Mouse (Mus musculus) thymus, postnatal 0 days (tissue): ENCODE measurements around the gene Pea15a. TPM values are rescaled to one million over a fixed set of nuclear protein-coding genes. Genes with fewer than 3 reads are reported as not detected.

Experiments used
- DNase-seq: peaks from one replicate; pipeline ENCODE4 v3.0.0-alpha.2; 2015; ENCODE audit warnings: low spot score
- polyA plus RNA-seq: library from polyadenylated mRNA; unstranded; fragments of >200 nt; fragmentation: Nextera tagmentation; extraction: Ambion mirVana; gene quantifications from 2 replicates; pipeline ENCODE4 v1.2.1, GENCODE M21; 2015

Pea15a gene
- polyA plus RNA-seq, 1 experiment from 2014 or later = 31.1 TPM

DNA sequence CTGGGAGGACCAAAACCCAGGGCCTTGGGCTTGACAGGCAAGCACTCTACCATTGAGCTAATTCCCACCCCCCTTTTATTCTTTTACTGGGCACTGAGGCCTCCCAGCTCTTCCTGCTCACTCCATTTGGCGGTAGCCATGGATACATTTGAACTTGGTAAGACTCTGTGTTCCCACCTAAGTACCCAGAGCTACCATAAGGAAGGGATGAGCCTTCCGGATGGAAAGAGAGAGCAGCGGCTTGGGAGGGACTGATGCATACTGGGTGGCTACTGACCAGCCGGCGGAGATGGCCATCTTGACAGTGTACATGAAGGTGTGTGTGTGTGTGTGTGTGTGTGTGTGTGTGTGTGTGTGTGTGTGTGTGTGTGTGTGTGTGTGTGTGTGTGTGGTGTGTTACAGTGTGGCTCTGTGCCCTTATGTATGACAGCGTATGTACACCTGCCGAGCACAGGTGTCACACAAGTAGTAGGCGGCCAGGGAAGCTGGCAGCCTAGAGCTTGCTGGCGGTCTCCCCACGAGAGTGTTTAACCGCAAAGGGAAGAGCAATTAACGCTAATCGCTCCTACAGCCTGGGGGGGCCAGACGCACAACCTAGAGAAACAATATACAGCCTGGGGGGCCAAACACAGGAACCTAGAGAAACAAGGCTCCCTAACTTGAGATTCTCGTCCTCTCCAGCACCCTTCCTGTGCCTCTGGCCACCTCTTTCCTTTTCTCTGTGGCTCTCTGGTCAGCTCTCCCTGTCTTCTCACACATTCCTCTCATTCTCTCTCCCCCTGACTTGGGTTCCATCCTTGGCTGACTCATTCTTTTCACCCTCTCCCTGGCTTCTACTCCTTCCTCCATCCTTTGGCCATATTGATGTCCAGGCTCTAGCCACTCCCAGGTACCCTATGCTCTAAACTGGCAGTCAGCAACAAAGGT lies 1.5 kb downstream of the Pea15a start:
- no peak for DNase-seq

DNA sequence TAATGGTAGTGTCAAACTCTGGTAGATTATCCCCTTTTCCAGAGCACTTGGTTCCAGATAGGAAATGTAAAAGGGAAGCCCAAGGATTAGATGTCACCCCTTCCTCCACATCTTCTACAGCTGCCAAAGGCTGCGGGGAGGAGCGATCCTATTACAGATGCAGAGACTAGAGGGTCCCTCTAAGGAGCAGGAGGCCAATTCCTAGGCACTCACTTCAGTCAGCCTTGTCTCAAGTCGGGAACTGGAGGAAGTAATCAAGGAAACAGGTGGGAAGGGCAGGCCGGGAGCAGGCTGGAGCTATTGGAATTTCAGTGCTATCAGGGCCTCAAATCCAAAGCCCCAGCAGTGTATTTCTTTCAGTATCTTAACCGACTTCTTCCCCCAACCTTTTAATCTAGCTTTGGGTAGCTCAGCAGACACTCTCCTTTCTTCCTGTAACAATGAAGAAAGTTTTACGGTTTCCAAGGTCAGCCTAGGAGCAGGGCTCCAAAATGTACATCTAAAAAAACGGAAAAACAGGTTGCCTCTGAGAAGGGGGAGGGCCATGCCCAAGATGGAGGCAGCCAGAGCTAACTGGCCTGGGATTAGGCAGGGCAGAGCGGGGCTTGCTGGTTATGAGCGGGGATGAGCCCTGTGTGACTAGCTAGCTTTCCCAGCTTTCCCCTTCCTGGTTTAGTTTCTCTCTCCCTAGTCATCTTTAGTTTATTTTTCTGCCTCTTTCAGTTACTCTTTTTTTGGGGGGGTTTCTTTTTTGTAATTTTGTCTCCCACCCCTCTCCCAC lies 2.4 kb downstream of the Pea15a start:
- DNase-seq = no peak

DNA sequence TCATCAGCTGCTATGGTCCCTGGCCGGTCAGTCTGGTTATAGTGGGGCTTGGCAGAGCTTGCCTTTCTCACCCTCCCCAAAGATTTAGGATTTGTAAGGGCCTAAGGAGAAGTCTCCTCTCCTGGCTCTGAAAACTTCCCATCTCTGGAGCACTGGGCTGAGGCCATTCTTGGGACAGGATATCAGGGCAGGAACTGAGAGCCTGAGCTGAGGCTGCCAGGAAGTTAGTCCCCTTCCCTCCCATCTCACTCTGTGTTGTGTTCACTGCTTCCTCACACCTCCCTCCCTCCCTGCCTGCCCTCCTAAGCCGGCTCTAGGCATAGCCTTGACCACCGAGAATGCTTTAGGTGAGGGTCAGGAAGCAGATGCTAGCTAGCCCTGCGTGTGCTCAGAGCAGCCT lies 3.0 kb downstream of the Pea15a start:
- no peak for DNase-seq

DNA sequence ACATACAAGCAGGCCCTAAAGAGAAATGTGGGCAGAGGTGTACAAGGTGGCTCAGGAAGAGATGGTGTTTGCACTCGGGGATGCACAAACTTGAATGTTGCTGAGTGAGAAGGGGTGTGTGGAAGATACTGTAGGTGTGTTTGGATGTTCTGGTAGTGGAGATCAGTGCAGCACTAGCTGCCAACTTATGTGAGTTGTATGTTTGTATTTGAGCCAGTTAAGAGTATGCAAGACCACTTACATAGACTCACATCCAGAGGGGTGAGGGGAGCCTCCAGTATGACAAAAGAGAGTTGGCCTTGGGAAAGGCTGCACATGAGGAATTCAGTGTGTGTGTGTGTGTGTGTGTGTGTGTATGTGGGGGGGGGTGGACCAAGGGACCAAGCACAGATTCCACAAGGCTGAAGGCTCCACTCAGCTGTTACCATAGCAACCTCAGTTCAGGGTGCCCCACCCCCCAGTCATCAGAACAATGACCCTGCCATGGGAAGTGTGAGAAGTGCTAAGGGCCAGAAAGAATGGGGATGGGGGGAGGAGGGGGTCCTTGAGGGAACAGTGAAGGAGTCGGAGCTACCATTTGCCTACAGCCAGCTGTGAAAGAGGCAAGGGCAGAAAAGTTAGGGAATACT lies 3.6 kb downstream of the Pea15a start:
- DNase-seq = no peak

DNA sequence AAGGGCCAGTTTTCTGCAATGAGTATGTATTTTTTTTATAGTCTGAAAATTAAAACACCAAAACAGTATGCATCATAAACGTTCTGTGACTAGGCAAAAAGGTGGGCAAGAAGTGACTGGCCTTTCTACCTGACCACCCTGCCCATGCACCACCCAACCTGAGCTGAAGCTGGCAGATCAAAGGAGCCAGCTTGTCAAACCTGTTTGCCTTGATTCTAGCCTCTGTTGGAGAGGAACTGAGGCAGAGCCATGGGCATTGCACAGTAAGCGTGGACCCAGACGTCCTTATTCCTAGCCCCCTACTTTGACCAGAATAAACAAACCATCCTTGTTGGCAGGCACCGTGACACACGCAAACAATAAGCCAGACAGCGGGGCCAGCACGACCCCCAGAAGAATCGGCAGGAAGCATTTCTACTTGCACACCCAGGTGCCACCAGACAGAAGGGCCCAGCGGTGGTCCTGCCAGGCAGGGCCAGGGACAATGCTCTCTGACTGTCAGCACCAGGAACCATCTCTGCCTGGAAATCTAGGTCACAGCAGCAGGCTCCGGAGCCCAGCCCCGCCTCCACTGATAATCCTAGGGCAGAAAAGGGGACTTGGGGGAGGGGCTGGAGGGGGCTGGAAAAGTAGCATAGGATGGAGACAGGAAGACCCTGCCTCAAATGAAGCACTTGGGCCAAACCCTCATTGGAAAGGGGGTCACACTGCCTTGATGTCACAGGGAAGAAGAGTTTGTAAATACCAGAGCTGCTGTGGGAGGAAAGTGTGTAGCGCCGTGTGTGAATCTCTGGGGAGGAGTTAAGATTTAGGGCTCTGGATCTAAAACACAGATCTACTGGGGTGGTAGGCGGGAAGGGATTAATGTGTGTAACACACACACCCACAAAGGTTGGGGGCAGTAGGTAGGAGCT lies 4.4 kb downstream of the Pea15a start:
- DNase-seq = no peak

DNA sequence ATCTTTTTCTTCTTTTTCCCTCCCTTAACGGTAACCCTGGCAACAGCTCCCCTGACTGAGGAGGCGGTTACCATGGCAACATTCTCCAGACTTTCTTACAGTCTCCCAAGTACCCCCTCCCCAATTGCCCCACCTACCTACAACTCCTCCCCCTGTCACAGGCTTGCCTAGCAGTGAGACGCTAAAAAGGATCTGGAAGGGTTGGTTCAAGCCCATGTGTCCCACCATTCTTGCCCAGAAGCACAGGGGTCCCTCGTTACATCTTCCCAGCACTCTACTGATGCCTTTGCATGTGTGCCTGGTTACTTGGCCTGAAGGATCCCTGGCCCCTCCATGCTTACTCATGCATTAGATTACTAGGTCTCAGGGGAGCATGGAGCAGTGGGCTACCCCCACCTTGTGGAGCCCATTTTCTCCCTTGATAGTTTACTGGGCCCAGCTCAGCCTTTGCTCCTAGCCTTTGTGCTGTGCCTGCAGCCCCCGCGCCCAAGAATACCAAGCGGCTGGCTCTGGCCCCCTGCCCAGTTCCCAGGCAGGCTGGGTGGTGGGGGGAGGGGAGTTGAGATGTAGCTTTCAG lies 5.6 kb downstream of the Pea15a start:
- DNase-seq = no peak

DNA sequence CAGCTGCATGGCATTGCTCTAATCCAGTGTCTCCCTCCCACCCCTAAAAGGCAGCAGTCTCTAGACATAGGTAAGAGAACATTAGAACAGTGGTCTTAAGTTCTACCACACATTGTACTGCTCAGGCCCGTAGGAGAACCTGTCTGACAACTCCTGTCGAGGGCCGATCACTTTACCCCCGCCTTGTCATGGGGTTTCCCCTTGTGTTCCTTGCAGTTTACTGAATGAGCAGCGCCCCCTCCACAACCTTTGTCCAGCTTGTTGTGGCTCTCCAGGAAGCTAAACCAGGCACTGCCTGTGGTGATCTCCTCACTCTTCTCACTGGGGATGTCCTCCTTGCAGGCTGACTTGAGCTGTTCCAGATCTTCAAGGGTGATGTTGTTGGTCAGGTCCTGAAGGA lies 6.4 kb downstream of the Pea15a start:
- no peak for DNase-seq

DNA sequence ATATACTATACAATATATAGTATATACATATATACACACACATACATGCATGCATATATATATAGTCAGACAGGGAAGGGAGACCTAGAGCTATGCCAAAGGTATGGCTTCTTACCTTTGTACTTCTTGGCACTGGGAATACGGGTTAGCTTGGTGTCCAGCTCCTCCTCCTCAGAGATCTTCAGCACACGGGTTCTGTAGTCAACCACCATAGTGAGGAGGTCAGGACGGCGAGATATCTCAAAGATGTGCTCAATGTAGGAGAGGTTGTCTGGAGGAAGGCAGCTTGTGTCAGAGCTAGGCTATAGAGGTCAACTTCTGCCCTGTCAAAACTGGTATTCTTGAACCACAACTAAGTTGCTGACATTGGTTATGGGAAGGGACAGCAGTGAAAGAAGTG lies 7.6 kb downstream of the Pea15a start:
- DNase-seq = no peak

DNA sequence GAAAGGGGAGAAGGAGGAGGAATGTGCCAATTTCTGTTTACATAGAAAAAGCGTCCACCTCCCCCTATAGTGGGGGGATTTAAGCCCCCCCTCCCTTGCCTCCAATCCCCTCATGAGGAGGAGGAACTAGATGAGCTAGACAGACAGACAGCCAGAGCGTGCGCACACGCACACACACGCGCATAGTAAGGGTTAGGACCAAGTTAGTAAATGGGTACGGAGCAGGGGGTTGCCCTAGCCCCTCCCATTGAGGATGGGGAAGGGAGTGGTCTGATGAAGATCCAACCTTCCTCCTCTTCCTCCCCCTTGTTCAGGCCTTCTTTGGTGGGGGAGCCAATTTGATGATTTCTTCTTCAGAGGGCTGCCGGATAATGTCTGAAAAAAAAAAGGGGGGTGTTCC lies 8.3 kb downstream of the Pea15a start:
- no peak for DNase-seq

DNA sequence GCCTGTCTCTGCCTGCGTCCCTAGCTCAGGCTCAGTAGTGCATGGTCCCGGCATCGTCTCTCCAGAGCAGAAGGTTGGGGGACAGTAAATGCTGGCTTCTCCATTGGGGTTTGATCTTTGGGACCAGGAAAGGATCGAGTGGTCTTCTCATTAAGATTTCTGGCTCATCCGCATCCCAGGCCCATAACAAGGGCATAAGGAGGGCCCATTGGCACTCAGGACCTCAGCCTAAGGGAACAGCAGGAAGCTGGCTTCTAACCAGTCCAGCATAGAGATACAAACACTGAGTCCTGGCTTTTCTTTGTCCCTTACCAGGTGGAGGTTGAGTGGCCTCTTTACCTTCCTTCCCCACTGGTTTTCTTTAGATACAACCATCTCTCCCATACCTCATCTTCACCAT lies 8.8 kb downstream of the Pea15a start:
- DNase-seq = no peak

DNA sequence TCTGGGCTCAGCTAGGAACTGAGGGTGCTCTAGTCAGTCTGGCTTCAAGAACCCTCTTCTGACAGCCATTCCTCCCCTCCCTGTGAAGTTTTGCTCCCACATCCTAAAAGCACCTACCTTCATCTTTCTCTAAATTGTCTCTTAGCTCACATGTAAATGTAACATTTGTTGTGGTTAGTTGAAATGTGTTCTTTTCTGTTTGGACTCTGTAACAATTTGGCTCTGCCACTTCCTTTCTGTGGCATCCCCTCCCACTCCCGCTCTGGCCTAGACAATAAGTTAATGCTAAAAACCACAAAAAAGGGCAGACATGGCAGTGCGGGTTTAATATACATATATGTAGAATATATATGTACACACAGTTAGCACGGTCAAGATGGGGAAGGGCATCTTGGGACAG lies 9.5 kb downstream of the Pea15a start:
- no peak for DNase-seq

DNA sequence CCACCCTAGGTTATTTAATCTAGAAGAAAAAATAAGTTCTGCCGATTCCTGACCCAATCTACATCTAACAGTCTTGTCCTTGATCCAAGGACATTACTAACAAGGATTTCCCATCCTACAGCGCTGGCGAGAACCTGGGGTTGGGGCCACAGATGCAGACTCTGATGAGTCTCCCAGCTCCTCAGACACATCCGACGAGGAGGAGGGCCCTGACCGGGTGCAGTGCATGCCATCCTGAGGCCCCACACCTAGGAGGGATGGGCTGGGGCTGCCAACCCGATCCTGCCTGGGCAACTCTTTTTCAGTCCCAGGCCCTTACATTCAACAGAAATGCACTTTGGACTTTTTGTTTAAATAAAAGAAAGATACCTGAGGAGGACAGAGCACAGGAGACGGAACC lies 12.2 kb downstream of the Pea15a start:
- DNase-seq = no peak

DNA sequence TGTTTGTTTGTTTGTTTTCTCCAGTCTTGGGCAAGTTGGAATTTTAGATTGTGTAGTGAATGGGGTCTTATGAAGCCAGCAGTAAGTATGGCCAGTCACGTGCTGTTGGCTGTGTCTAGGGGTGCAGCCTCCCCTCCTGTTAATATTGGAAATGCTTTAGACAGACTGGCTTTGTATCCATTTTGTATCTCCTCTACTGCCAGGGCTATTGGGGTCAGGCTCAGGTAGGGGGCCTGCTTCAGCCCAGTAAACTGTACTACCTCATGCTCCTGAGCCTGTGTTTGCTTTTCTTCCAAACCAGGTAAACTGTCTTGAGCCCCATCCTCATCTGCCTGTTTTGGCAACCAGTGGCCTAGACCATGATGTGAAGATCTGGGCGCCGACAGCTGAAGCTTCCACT lies 14.4 kb downstream of the Pea15a start:
- DNase-seq = no peak

DNA sequence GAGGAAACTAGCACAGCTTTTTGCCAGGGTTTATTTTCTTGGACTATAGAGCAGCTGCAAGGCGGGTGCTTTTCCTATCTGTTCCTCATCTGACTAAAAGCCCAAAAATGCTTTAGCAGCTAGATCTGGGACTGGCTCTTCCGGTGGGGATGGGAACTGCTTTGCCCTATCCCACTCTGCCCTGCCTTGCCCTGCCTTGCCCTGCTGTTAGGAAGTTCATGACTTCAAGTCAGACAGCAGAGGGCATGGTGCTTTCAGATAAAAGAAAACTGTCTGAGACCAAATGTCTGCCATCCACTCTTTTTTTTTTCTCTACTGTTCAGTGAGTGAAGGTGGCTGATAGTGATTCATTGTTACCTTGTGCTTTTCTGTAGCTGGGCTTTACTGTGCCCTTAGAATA lies 15.0 kb downstream of the Pea15a start:
- DNase-seq = no peak

DNA sequence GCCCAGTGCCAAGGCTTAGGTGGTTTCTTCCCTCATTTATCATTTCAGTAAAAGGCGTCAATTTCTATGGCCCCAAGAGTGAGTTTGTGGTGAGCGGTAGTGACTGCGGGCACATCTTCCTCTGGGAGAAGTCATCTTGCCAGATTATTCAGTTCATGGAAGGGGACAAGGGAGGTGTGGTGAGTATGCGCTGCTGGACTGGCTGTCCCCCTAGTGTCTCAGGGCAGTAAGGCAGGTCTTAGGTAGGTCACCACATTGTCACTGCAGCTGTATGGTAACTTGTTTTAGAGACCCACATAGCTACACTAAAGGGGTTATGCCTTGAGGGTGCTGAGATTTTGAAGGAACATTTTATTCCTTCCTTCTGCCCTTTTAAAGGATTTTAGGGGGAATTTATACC lies 17.7 kb downstream of the Pea15a start:
- DNase-seq = no peak

DNA sequence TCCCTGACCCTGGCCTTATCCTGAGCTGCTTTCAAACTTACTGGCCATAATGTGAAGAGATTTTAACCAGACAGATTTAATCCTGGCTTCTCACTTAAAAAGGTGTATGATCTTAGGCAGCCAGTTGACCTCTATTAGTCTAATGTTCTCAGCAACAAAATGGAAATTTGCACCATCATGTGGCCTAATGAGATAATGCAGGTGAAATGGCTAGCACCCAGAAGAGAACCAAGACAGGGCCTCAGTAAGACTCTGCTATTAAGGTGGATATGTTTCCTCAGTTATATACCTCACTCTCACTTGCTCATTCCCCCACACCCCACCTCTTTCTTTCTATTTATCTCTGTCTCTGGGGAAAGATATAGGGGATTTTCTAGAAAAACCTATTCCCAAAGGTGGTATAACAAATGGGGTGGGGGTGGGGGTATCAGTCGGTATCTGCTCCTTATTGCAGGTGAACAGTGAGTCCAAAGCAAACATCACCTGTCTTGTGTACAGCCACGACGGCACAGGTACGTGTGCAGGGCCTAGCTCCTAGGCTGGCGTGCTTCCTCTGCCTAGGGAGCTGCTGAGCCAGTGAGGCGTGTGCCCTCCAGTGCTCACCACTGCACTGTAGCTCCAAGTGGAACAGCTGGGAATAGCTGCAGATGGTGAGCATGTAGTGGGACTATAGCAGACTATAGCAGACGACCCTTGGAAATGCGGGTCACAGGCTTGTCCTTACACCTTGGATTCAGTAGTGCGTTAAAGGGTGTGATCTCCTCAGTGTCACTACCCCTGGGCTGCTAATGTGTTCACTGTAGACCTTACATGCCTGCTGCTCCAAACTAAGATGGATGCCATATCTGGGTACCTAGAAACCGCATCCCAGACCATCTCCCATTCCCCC lies 20.0 kb downstream of the Pea15a start:
- DNase-seq = no peak

DNA sequence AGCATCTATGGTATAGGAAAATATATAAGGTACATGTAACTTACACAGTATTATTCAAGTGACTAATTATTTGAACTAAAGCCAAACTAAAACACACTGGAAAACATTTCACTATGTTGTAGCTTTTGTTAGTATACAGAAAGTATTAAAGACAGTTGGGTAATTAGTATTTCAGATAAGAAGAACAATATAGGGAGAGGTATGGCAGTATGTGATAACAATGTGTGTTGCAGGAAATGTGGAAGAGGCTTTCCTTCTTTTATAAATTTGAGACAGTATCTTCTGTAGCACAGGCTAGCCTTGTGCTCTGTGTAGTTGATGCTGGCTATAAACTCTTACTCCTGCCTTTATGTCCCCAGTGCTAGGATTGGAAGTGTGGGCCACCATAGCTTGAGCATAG lies 22.7 kb downstream of the Pea15a start:
- no peak for DNase-seq

DNA sequence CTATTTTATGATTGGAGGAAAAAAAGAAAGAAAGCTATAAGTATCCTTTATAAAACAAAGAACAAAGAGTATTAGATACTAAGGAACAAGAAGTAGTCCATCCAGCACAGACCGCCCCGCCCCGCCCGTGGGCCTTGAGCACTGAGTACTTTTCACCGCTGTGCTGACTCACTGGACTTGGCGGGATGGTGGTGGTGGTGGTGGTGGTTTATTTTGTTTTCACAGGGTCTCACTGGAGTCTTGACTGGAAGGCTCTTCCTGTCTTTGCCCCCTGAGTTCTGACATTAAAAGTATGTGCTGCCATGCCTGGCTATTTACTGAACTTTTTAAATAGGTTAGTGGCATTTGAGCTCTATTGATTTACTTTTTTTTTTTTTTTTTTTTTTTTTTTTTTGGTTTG lies 23.5 kb downstream of the Pea15a start:
- DNase-seq = no peak

DNA sequence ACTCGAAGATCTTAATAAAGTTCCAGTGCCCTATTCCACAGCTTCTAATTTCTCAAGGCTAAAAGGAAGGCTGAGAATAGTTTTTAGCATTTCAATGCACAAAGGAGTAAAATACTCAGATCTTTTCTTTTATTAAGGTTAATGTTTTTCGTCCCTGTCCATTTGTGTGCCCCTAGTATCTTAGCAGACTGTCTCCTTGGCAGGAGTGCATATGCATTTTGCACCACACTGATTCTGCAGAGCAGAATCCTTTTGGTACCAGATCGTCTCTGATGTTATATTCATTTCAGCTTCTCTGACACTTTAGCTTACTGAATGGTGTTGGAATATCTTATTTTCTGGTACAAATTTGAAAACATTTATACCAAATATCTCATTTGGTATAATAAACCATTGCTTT lies 24.8 kb downstream of the Pea15a start:
- DNase-seq = no peak

DNA sequence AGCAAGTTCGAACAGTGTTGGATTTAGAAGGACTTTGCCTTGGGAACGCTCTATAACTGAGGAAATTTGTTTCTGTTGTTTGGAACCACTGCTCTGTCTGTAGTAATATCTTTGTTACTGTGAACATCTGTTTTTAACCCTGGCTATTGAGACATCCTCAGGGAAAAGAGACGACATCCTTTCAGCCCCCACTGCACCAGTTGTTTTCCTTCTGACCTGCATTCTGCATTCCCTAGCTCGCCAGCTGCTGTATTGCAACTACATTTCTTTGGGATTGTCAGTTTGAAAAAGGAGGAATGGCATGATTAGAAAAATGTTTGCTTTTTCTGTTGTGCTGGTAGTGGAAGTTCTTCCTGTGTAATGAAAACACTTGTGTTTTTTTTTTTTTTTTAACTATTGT lies 25.7 kb downstream of the Pea15a start:
- DNase-seq = no peak
